Mouse (Mus musculus) embryo, embryonic 11.5 days (tissue): ENCODE data around the gene Clic4.
"Not testable (repeated sequence)": the region's sequence is repeated elsewhere in the genome, so short reads cannot be mapped to it uniquely, and the experiment has no call there.

Experiments used
- DNase-seq: peaks from one replicate; pipeline ENCODE4 v3.0.0-alpha.2; 2012; ENCODE audit warnings: low read depth, low spot score

The Clic4 gene

DNA sequence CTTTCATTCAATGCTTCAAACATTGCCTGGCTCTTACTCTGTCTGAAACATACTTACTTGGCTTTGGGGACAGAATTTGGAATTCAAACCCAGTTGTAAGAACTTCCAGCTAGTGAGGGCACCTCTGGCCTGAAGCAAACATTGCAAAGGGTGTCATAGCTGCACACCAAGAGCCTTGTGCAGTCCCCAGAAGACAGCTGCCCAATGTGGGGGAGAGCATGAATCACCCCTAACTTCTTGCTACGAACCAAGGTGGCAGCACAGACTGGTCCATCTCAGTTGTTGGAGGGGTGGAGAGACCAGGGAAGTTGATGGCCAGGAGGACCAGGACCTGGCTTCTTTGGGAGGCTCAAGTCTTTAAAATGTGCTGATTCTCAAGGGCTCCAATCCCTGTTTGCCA lies 81.4 kb downstream of the Clic4 start:
- no peak for DNase-seq

- no peak for DNase-seq
These were observed 82.2 kb downstream of the Clic4 start for GRCm38 (mm10) chr4:135190364-135190763.

GRCm38 (mm10) chr4:135189452-135190008 lies 83.1 kb downstream of the Clic4 start:
- DNase-seq, result no peak

- not testable (repeated sequence) for DNase-seq
These were observed 88.3 kb downstream of the Clic4 start for GRCm38 (mm10) chr4:135184277-135184676.

- DNase-seq, result no peak
These were observed 90.8 kb downstream of the Clic4 start for GRCm38 (mm10) chr4:135181819-135182218.

- DNase-seq, result no peak
These were observed 93.5 kb downstream of the Clic4 start for GRCm38 (mm10) chr4:135179077-135179481.

- DNase-seq, result no peak
These were observed 95.0 kb downstream of the Clic4 start for GRCm38 (mm10) chr4:135177568-135177967.

GRCm38 (mm10) chr4:135175406-135176120 lies 97.1 kb downstream of the Clic4 start:
- no peak for DNase-seq

- DNase-seq, result no peak
These were observed 101.2 kb downstream of the Clic4 start for GRCm38 (mm10) chr4:135171304-135171875.

DNA sequence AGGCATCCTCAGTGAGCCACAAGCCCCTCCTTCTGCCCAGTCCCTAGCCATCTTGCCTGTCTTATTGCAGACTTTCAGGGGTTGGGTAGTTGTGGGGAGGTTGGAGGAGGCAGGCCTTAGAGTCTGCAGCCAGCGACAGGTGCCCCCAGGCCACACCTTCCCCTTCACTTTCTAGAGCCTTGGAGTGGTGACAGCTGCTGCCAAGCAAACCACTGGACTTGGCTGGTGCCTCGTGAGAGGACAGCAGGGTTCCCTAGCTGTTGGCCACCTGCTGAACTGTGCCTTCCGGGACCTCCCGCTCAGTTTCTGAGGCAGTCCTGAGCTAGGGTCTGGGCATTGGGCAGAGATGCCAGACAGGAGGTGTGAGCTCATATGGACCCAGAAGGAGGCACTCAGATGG lies 103.1 kb downstream of the Clic4 start:
- DNase-seq, result no peak

- DNase-seq, result no peak
These were observed 103.5 kb downstream of the Clic4 start for GRCm38 (mm10) chr4:135169096-135169495.

DNA sequence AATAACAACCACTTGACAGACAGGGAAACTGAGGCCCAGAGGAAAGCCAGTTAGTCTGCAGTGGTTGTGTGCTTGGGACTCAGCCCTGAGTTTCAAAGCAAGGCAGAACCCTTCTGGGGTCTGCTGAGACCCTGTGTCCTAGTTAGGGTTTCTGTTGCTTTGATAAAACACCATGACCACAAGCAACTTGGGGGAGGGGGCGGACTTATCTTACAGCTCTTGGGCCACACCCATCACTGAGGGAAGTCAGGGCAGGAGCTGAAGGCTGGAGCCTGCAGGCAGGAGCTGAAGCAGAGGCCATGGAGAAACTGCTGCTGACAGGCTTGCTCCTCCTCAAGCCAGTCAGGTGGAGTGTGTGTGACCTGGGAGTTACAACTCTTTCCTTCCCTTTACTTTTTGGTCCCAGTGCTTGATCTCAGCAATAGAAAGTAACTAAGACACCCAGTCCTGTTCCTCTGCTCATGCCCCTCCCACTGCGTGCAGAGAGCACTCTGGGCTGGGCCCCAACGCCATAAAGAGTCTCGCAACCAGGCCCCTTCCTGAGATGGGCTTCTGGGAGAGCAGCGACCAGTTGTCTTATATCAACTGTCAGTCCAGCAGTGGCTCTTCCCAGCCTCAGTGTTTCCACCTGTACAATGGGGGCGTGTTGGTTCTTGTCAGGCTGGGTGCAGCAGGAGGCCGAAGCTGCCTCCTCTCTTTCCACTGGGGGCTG lies 104.6 kb downstream of the Clic4 start:
- no peak for DNase-seq

- DNase-seq, result peak; percentile 48
These were observed 106.0 kb downstream of the Clic4 start for GRCm38 (mm10) chr4:135166413-135167225.

DNA sequence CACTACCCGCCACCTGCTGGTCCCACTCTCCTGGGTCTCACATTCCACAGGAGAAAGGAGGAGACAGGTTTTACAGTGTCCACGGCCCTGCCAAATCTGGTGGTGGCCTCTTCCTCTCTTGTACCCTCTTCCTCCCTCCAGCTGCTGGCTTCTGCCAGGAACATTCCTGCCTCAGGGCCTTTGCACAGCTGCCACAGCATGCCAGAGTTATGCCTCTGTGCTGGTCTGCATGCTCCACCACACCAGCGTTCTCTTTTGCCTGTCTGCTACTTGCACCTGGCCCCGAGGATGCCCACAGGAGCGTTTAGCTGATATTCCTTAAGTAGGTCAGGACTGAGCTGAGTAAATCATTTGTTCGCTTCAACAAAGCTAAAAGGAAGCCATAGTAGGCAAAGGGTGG lies 106.9 kb downstream of the Clic4 start:
- no peak for DNase-seq
